Mouse (Mus musculus) ES-E14 (cell line): ENCODE data around the gene Pde3a. TPM values are rescaled to one million over a fixed set of nuclear protein-coding genes. Genes with fewer than 3 reads are reported as not detected.

Experiments
- DNase-seq: peaks from one replicate; pipeline ENCODE4 v3.0.0-alpha.2; 2013; ENCODE audit warnings: low read depth, low spot score
- H3K27ac ChIP-seq: 2 replicates; pipeline ENCODE4 v1.5.1; 2012; ENCODE audit warnings: low read depth, mild to moderate bottlenecking, low read length, moderate library complexity, mixed read lengths; ENCODE audit not compliant: poor library complexity, insufficient read depth, severe bottlenecking
- H3K36me3 ChIP-seq: 2 replicates; pipeline ENCODE4 v1.6.1; 2012; ENCODE audit warnings: mild to moderate bottlenecking, low read length, moderate library complexity, mixed read lengths; ENCODE audit not compliant: control insufficient read depth, poor library complexity, insufficient read depth, severe bottlenecking
- H3K4me1 ChIP-seq, 2 experiments: fragments of 150-350 bp in 1 of 2; sonication (generic) in 1 of 2; 2 replicates each; pipeline ENCODE4 v1.6.1; 2012; ENCODE audit warnings: low read length in 2 of 2, mild to moderate bottlenecking in 1 of 2, mixed read lengths in 1 of 2; ENCODE audit not compliant: control insufficient read depth in 2 of 2, insufficient read depth in 2 of 2, poor library complexity in 1 of 2
- H3K4me3 ChIP-seq, 2 experiments: fragments of 150-350 bp in 1 of 2; sonication (generic) in 1 of 2; 2 replicates each; pipeline ENCODE4 v1.5.1; 2012; ENCODE audit warnings: low read length in 2 of 2, low read depth in 1 of 2, mild to moderate bottlenecking in 1 of 2, mixed read lengths in 1 of 2; ENCODE audit not compliant: insufficient read depth in 1 of 2, poor library complexity in 1 of 2, severe bottlenecking in 1 of 2
- H3K9ac ChIP-seq: 2 replicates; pipeline ENCODE4 v1.6.1; 2012; ENCODE audit warnings: low read depth, mild to moderate bottlenecking, low read length, mixed read lengths; ENCODE audit not compliant: poor library complexity, insufficient read depth, severe bottlenecking
- H3K9me3 ChIP-seq: fragments of 150-350 bp; sonication (generic); 2 replicates; pipeline ENCODE4 v1.6.1; 2012; ENCODE audit warnings: low read depth, mild to moderate bottlenecking, low read length; ENCODE audit not compliant: control insufficient read depth, insufficient read depth
- CHD2 ChIP-seq: IDR thresholded peaks from 2 replicates; pipeline ENCODE4 v1.6.1; 2014; ENCODE audit warnings: mild to moderate bottlenecking, low read depth, low read length, inconsistent platforms
- HCFC1 ChIP-seq: IDR thresholded peaks from 2 replicates; pipeline ENCODE4 v1.6.1; 2012; ENCODE audit warnings: low read length, inconsistent platforms, borderline replicate concordance; ENCODE audit not compliant: insufficient read depth
- MAFK ChIP-seq: IDR thresholded peaks from 2 replicates; pipeline ENCODE4 v1.6.1; 2014; ENCODE audit warnings: mild to moderate bottlenecking, low read depth, low read length, inconsistent platforms; ENCODE audit not compliant: insufficient read depth
- ZC3H11A ChIP-seq: IDR thresholded peaks from 2 replicates; pipeline ENCODE4 v1.6.1; 2012; ENCODE audit warnings: low read depth, mild to moderate bottlenecking, inconsistent platforms, low read length, borderline replicate concordance
- ZNF384 ChIP-seq: IDR thresholded peaks from 2 replicates; pipeline ENCODE4 v1.6.1; 2012; ENCODE audit warnings: low read depth, low read length, inconsistent platforms
- in situ Hi-C, 2 experiments: fragments of 600-800 bp; cut with MboI; formaldehyde crosslinking; loops; one replicate each; pipeline ENCODE4 v1.15.1; 2025; ENCODE audit warnings: low sequenced_read_pairs in 2 of 2, inconsistent platforms in 1 of 2; ENCODE audit not compliant: unreplicated experiment in 2 of 2
- total RNA-seq: library from RNA; depleted of rRNA; stranded (reverse); fragments of 300-350 nt; gene quantifications from 2 replicates; pipeline ENCODE4 v1.2.3, GENCODE M21; 2012

Pde3a gene
- total RNA-seq, 1 experiment, result 0.36 TPM

DNA sequence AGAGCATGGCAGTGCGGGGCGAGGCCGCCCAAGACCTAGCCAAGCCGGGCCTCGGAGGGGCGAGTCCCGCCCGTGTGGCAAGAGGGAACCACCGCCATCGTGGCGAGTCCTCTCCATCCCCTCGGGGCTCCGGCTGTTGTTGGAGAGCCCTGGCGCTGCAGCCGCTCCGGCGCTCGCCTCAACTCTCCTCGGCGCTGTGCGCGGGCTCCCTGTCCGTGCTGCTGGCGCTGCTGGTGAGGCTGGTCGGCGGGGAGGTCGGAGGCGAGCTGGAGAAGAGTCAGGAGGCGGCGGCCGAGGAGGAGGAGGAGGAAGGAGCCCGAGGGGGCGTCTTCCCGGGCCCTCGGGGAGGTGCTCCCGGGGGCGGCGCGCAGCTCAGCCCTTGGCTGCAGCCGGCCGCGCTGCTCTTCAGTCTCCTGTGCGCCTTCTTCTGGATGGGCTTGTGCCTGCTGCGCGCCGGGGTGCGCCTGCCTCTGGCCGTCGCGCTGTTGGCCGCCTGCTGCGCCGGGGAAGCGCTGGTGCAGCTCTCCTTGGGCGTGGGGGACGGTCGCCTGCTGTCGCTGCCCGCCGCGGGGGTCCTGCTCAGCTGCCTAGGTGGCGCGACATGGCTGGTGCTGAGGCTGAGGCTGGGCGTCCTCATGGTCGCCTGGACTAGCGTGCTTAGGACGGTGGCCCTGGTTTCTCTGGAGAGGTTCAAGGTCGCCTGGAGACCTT lies 671 bp downstream of the Pde3a start:
- in situ Hi-C loops, result no loop called here
- Histone ChIP-seq H3K36me3 (no peaks in the 10 kb centered on the region), H3K27ac (no peak overlapping the region)

DNA sequence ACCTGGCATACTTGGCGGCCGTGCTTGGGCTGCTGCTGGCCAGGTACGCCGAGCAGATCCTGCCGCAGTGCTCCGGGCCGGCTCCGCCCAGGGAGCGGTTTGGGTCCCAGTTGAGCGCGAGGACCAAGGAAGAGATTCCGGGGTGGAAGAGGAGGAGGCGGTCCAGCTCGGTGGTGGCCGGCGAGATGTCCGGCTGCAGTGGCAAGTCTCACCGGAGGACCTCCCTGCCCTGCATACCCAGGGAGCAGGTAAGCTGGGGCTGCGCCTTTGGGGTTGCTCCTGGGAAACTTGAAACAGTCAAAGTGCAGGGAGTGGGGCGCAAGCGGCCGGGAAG lies 1.2 kb downstream of the Pde3a start:
- Histone ChIP-seq H3K36me3 (no peaks in the 10 kb centered on the region), H3K4me1 (no peaks in the 10 kb centered on the region), H3K9ac (peak overlapping the region; percentile 39; the same call in 1 of the 2 replicates), H3K27ac (no peak overlapping the region), H3K9me3 (no peaks in the 10 kb centered on the region), H3K4me3 (peak overlapping the region; percentile 61 to 70)
- DNase-seq, result no peak
- in situ Hi-C loops, result no loop called here
- TF ChIP-seq MAFK, result no peak
- no peak for TF ChIP-seq ZNF384
- no peak for TF ChIP-seq HCFC1
- no peak for TF ChIP-seq CHD2
- TF ChIP-seq ZC3H11A, result no peak

More for the DNA sequence above, 671 bp downstream of the Pde3a start:
- peak; percentile 34 for DNase-seq
- H3K4me1 ChIP-seq, result no peaks in the 10 kb centered on the region
- peak overlapping the region; percentile 39; the same call in 1 of the 2 replicates for H3K9ac ChIP-seq
- H3K4me3 ChIP-seq, result peak overlapping the region; percentile 61 to 70
- no peaks in the 10 kb centered on the region for H3K9me3 ChIP-seq
- TF ChIP-seq HCFC1 (no peak), ZC3H11A (no peak), CHD2 (no peak), ZNF384 (no peak), MAFK (no peak)

DNA sequence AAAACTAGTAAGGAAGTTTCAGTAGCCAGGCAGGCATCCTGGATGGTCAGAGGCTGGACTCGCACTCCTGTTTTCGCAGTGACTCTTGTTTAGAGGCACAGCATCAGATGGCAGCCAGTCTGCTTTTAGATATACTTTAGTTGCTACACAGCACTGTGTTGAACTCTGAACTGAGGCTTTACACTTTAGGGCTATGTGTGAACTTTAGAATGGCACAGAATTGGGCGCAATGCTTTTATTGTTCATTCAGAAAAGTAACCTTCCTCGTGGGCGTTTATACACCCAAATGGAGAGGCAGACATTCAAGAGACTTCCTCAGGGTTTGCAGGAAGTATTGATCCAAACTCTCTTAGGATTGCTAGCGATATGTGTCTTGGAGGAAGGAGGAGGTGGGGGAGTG lies 1.9 kb downstream of the Pde3a start:
- no peak for TF ChIP-seq HCFC1
- no peak for TF ChIP-seq ZC3H11A
- no peak for TF ChIP-seq ZNF384
- no peak for TF ChIP-seq MAFK
- TF ChIP-seq CHD2, result no peak
- Histone ChIP-seq H3K36me3 (no peaks in the 10 kb centered on the region), H3K4me1 (no peaks in the 10 kb centered on the region), H3K9ac (no peak overlapping the region), H3K27ac (no peak overlapping the region), H3K4me3 (no peak overlapping the region), H3K9me3 (no peaks in the 10 kb centered on the region)
- in situ Hi-C loops, result no loop called here
- DNase-seq, result no peak

DNA sequence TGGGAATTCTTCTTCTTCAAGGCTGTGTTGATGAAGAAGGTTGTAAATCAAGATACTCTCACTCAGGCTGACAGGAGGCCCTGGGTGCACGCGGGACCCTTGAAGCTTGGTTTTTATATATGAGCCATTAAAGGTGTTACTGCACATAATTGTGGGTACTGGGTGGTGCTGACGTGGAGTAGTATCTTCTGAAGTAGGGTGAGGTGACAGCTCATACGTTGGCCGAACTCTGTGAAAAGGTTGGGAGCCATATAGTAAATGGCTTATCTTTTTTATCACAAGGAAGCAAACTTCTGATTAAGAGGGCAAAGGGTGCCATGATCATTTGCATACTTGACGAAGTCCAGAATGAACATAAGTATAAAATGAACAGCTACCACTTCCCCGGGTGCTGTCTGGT lies 3.5 kb downstream of the Pde3a start:
- Histone ChIP-seq H3K36me3 (no peaks in the 10 kb centered on the region), H3K4me3 (no peak overlapping the region), H3K9ac (no peak overlapping the region), H3K4me1 (no peaks in the 10 kb centered on the region), H3K27ac (no peak overlapping the region), H3K9me3 (no peaks in the 10 kb centered on the region)
- in situ Hi-C loops, result no loop called here
- no peak for TF ChIP-seq ZNF384
- TF ChIP-seq CHD2, result no peak
- no peak for TF ChIP-seq ZC3H11A
- no peak for TF ChIP-seq MAFK
- TF ChIP-seq HCFC1, result no peak
- no peak for DNase-seq

DNA sequence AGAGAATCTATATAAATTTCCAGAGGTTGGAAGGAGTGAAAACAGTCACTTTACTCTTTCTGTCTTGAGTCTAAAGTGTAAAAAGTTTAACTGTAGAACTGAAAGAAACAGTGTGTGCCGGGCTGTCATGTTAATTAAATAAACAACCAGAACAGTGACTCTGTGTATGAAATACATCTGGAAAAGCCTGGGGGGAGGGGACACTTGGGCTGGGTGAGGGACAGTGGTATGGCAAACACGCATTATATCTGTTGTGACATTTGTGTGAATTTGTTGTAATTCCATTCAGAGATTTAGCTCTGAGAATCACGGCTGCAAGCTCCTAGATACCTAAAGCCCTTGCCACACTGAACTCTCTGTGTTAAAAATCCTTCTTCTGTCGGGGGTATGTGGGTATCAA lies 5.9 kb downstream of the Pde3a start:
- no peaks in the 10 kb centered on the region for H3K36me3 ChIP-seq
- DNase-seq, result no peak
- TF ChIP-seq ZNF384, result no peak
- TF ChIP-seq MAFK, result no peak
- in situ Hi-C loops, result no loop called here
- no peak overlapping the region for H3K27ac ChIP-seq
- H3K4me1 ChIP-seq, result no peaks in the 10 kb centered on the region
- H3K4me3 ChIP-seq, result no peak overlapping the region
- H3K9me3 ChIP-seq, result no peaks in the 10 kb centered on the region
- no peak overlapping the region for H3K9ac ChIP-seq
